Mouse (Mus musculus): ENCODE measurements around the gene Rbfox2.

- TF ChIP-seq CTCF (IDR thresholded peaks at IDR 0.05; ENCODE audit: borderline replicate concordance, insufficient read depth, low read depth, low read length), result no peak
- TF ChIP-seq POLR2A (IDR thresholded peaks at IDR 0.05; ENCODE audit: borderline replicate concordance, insufficient read depth, low read length), result no peak
Observed at GRCm38 (mm10) chr15:77262782-77263181, 44.0 kb downstream of the Rbfox2 start.

All from cerebellum, adult 2 months (tissue).